Mouse (Mus musculus) ES-Bruce4 (cell line): ENCODE measurements around the gene Fgfr2. TPM values are rescaled to one million over a fixed set of nuclear protein-coding genes. Genes with fewer than 3 reads are reported as not detected.

Source experiments
- H3K27ac ChIP-seq: 2 replicates; pipeline ENCODE4 v1.5.1; 2012; ENCODE audit warnings: low read length, inconsistent platforms; ENCODE audit not compliant: insufficient read depth
- H3K27me3 ChIP-seq: 2 replicates; pipeline ENCODE4 v1.6.1; 2012; ENCODE audit warnings: mild to moderate bottlenecking, low read length, inconsistent platforms; ENCODE audit not compliant: control insufficient read depth, poor library complexity, insufficient read depth, severe bottlenecking
- H3K36me3 ChIP-seq: 2 replicates; pipeline ENCODE4 v1.6.1; 2012; ENCODE audit warnings: inconsistent platforms, mild to moderate bottlenecking, low read length, moderate library complexity; ENCODE audit not compliant: control insufficient read depth, poor library complexity, insufficient read depth, severe bottlenecking
- H3K4me1 ChIP-seq: one replicate; pipeline ENCODE4 v1.8.1; 2011; ENCODE audit warnings: low read length; ENCODE audit not compliant: control insufficient read depth, insufficient read depth
- H3K4me3 ChIP-seq: 2 replicates; pipeline ENCODE4 v1.5.1; 2011; ENCODE audit warnings: low read depth, mild to moderate bottlenecking, low read length
- H3K9ac ChIP-seq: 2 replicates; pipeline ENCODE4 v1.6.1; 2012; ENCODE audit warnings: low read depth, mild to moderate bottlenecking, inconsistent platforms; ENCODE audit not compliant: poor library complexity, severe bottlenecking
- H3K9me3 ChIP-seq: replicated peaks from 2 replicates; pipeline ENCODE4 v1.6.1; 2012; ENCODE audit warnings: mild to moderate bottlenecking, low read length, inconsistent platforms; ENCODE audit not compliant: control insufficient read depth, poor library complexity, insufficient read depth, severe bottlenecking
- CTCF ChIP-seq: IDR thresholded peaks from one replicate; pipeline ENCODE4 v1.8.1; 2011; ENCODE audit warnings: low read depth, low read length
- EP300 ChIP-seq: IDR thresholded peaks from 2 replicates; pipeline ENCODE4 v1.6.1; 2011; ENCODE audit warnings: low read depth, low read length; ENCODE audit not compliant: insufficient read depth
- POLR2A ChIP-seq: IDR thresholded peaks from one replicate; pipeline ENCODE4 v1.8.1; 2011; ENCODE audit warnings: low read length; ENCODE audit not compliant: insufficient read depth
- polyA plus RNA-seq: library from polyadenylated mRNA; stranded (reverse); fragments of >200 nt; gene quantifications from 2 replicates; pipeline ENCODE4 v1.2.4, GENCODE M21; 2011; ENCODE audit warnings: low read depth; ENCODE audit not compliant: missing spikeins, insufficient read depth, insufficient read length

Fgfr2 gene
- polyA plus RNA-seq, 1 experiment = 34.8 TPM

DNA sequence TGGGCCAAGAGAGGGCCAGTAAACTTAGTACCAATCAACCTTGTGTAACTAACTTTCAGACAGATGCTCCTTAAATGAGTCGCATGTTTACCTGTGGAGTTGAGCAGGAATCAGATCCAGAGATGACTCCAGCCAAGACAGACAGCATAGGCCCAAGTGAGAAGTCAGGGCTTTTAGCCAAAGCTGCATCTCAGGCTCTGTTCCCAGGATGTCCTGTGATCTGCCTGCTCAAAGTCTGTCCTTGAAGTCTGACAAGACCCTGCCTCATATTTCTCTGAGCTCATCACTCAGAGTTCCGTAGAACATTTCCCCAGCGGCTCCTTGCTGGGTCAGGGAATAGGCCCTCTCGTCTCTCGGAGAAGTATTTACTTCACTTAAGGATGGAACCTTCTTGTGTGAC is 2472.5 kb downstream of the Fgfr2 start:
- H3K36me3 ChIP-seq = no peaks in the 10 kb centered on the region
- H3K4me1 ChIP-seq = no peaks in the 10 kb centered on the region
- no peaks in the 10 kb centered on the region for H3K9me3 ChIP-seq

GRCm38 (mm10) chr7:130649257-130649656 is 2473.9 kb downstream of the Fgfr2 start:
- no peak for TF ChIP-seq POLR2A
- TF ChIP-seq EP300 = no peak
- TF ChIP-seq CTCF = no peak
- Histone ChIP-seq H3K4me3 (no peak overlapping the region), H3K9ac (no peak overlapping the region), H3K36me3 (no peaks in the 10 kb centered on the region), H3K4me1 (no peaks in the 10 kb centered on the region), H3K27ac (no peak overlapping the region), H3K9me3 (no peaks in the 10 kb centered on the region), H3K27me3 (no peaks in the 10 kb centered on the region)

More for the DNA sequence above, 2472.5 kb downstream of the Fgfr2 start:
- Histone ChIP-seq H3K4me3 (no peak overlapping the region), H3K27ac (no peak overlapping the region), H3K9ac (no peak overlapping the region), H3K27me3 (no peaks in the 10 kb centered on the region)
- TF ChIP-seq EP300 = no peak
- no peak for TF ChIP-seq POLR2A
- no peak for TF ChIP-seq CTCF

GRCm38 (mm10) chr7:130648061-130648460 is 2475.1 kb downstream of the Fgfr2 start:
- Histone ChIP-seq H3K4me3 (no peak overlapping the region), H3K36me3 (no peaks in the 10 kb centered on the region), H3K9me3 (no peaks in the 10 kb centered on the region), H3K9ac (no peak overlapping the region), H3K27ac (no peak overlapping the region), H3K4me1 (peaks cover 5% of the 10 kb centered on the region), H3K27me3 (no peaks in the 10 kb centered on the region)
- TF ChIP-seq EP300 (no peak), POLR2A (no peak), CTCF (no peak)

DNA sequence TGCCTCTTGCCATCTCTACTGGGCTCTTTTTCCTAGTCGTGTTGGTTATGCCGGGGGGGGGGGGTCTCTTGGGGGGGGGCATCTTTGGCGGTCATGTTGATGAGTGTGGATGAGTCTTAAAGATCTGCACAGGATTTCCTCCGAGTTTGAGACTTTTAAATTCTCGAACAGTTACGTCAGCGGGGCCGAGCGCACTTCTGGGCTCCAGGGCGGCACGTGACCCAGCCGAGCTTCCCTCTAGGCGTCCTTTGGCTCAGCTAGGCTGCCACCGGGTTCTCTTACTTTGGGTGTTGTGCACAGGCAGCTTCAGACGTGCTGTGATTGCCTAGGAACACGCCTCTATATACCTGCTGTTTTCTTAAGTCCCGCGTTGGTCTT is 2476.4 kb downstream of the Fgfr2 start:
- peak overlapping the region; percentile 93 for H3K4me3 ChIP-seq
- no peak for TF ChIP-seq EP300
- no peaks in the 10 kb centered on the region for H3K9me3 ChIP-seq
- H3K36me3 ChIP-seq = no peaks in the 10 kb centered on the region
- H3K4me1 ChIP-seq = peaks cover 5% of the 10 kb centered on the region
- peak overlapping the region; percentile 83 for H3K9ac ChIP-seq
- peak overlapping the region; percentile 64 for H3K27ac ChIP-seq
- H3K27me3 ChIP-seq = no peaks in the 10 kb centered on the region

GRCm38 (mm10) chr7:130645994-130646761 is 2477.0 kb downstream of the Fgfr2 start:
- Histone ChIP-seq H3K9me3 (no peaks in the 10 kb centered on the region), H3K4me3 (peak overlapping the region; percentile 93), H3K27me3 (no peaks in the 10 kb centered on the region), H3K36me3 (no peaks in the 10 kb centered on the region), H3K27ac (peak overlapping the region; percentile 95), H3K9ac (peak overlapping the region; percentile 83), H3K4me1 (peaks cover 5% of the 10 kb centered on the region)
- no peak for TF ChIP-seq CTCF
- TF ChIP-seq EP300 = no peak
- TF ChIP-seq POLR2A = no peak

- peak overlapping the region; percentile 95 for H3K27ac ChIP-seq
- H3K9me3 ChIP-seq = no peaks in the 10 kb centered on the region
- H3K4me1 ChIP-seq = peaks cover 5% of the 10 kb centered on the region
Observed at GRCm38 (mm10) chr7:130645332-130645993, 2477.7 kb downstream of the Fgfr2 start.

More at GRCm38 (mm10) chr7:130645332-130645993, 2477.7 kb downstream of the Fgfr2 start:
- peak; percentile 72; the same call in 1 of the 2 replicates for TF ChIP-seq EP300
- TF ChIP-seq POLR2A = no peak
- H3K4me3 ChIP-seq = peak overlapping the region; percentile 93
- H3K9ac ChIP-seq = peak overlapping the region; percentile 83
- no peaks in the 10 kb centered on the region for H3K27me3 ChIP-seq
- no peaks in the 10 kb centered on the region for H3K36me3 ChIP-seq
